In genomic region chr19:47526239-47526986, GRCm38 (mm10) we compare ENCODE assay signal across 11 mouse cellular contexts. TPM values are rescaled to one million over a fixed set of nuclear protein-coding genes. Genes with fewer than 3 reads are reported as not detected.
A peak's percentile ranks its signal among the peaks of the same experiment; 100 is the strongest.
DNase-seq lines count a peak whose midpoint lies in the region; ATAC-seq and TF ChIP-seq lines count a peak whose summit lies in the region.
"Had no signal": no experiment of that assay in that cellular context is flagged by ENCODE, and none has a peak within 500 bp of the region (broad histone marks: within the 10 kb centered on the region; RNA-seq: fewer than 3 reads in every experiment).

No protein-coding gene starts in this region.

- H3K27ac ChIP-seq in limb, embryonic 14.5 days (replicated peaks; ENCODE audit: low read depth, low read length) = peak overlapping the region; percentile 38; the same call in 1 of the 2 replicates

- DNase-seq in frontal cortex, adult 2 months (ENCODE audit: extremely low spot score in 1 of 2, low spot score in 1 of 2) = peak; percentile 41 to 61
- no peak for DNase-seq in frontal cortex, postnatal 14 days (ENCODE audit: low spot score in 2 of 2)
- DNase-seq in right cerebral cortex, adult 18-20 months = peak; percentile 70
- no peak for DNase-seq in right cerebral cortex, postnatal 10 days (ENCODE audit: low spot score in 2 of 2)
- no peak for DNase-seq in limb, embryonic 14.5 days (ENCODE audit: low spot score)
- peak; percentile 49 for DNase-seq in thymus, postnatal 25 days
- no peak for DNase-seq in adrenal gland, postnatal 14 days
- DNase-seq: adrenal gland, postnatal 25 days; liver had no signal

- WGBS in limb, embryonic 14.5 days = 57% methylated on average over 21 of the region's 21 CpGs

- no peaks in the 10 kb centered on the region for H3K4me1 ChIP-seq in limb, embryonic 14.5 days (ENCODE audit: control insufficient read depth, insufficient read depth, low read length)

- no peaks in the 10 kb centered on the region for H3K9me3 ChIP-seq in limb, embryonic 14.5 days (ENCODE audit: control insufficient read depth, low read length)

- H3K27me3 ChIP-seq in limb, embryonic 14.5 days (ENCODE audit: control insufficient read depth, insufficient read depth, low read length) = no peaks in the 10 kb centered on the region

- H3K9ac ChIP-seq in limb, embryonic 14.5 days (ENCODE audit: low read depth, low read length, severe bottlenecking) = no peak overlapping the region

- H3K4me2 ChIP-seq in limb, embryonic 14.5 days (replicated peaks; ENCODE audit: low read depth, low read length, severe bottlenecking) = no peak overlapping the region

- H3K4me3 ChIP-seq in limb, embryonic 14.5 days (replicated peaks; ENCODE audit: low read length) = no peak overlapping the region
- H3K4me3 ChIP-seq: myocyte had no signal

- no peak for TF ChIP-seq POLR2A in limb, embryonic 14.5 days (IDR thresholded peaks at IDR 0.05; ENCODE audit: borderline replicate concordance, extremely low read depth, insufficient read depth, insufficient read length)

- ATAC-seq in limb, embryonic 14.5 days (ENCODE audit: low FRiP score, low read depth) = 0 out of 2 replicates have a peak, but pooled peaks have one; percentile 37
- ATAC-seq in cerebellum, adult (ENCODE audit: insufficient number of reproducible peaks, low FRiP score, low TSS enrichment) = no peak

- peaks cover 59% of the 10 kb centered on the region for H3K36me3 ChIP-seq in limb, embryonic 14.5 days (ENCODE audit: control insufficient read depth, insufficient read depth, low read length)

RNA-seq across cellular contexts. Expression of gene Stn1, which starts 10.9 kb away (rescaled TPM):
- 16.2 and 19.8 TPM in 2 replicates for polyA plus RNA-seq in frontal cortex, adult 2 months (2012; rRNA removed)
- polyA plus RNA-seq in limb, embryonic 14.5 days (2012; rRNA removed) = 37.6 and 39.1 TPM in 2 replicates
- 53.6 and 56.3 TPM in 2 replicates for polyA plus RNA-seq in limb, embryonic 14.5 days (2014; fragmentation: Nextera tagmentation; extraction: Ambion mirVana)
- total RNA-seq in adrenal gland, postnatal 14 days (2021) = 15.3 and 16.1 TPM in 2 replicates

RNA-seq across cellular contexts. Expression of gene Slk, which starts 53.1 kb away (rescaled TPM):
- polyA plus RNA-seq in frontal cortex, adult 2 months (2012; rRNA removed) = 33.8 and 39.7 TPM in 2 replicates
- polyA plus RNA-seq in limb, embryonic 14.5 days (2012; rRNA removed) = 27.6 and 40.0 TPM in 2 replicates
- polyA plus RNA-seq in limb, embryonic 14.5 days (2014; fragmentation: Nextera tagmentation; extraction: Ambion mirVana) = 19.2 and 22.0 TPM in 2 replicates
- total RNA-seq in adrenal gland, postnatal 14 days (2021) = 49.7 and 51.1 TPM in 2 replicates

Comparison
In these comparisons a context has a peak if more than half of its experiments do, and no peak if none do; other contexts are left out.
1. DNase-seq: peak in frontal cortex, adult 2 months (2 of 2), right cerebral cortex, adult 18-20 months (single experiment) and thymus, postnatal 25 days (single experiment); none in frontal cortex, postnatal 14 days (0 of 2), right cerebral cortex, postnatal 10 days (0 of 2), limb, embryonic 14.5 days (single experiment) and adrenal gland, postnatal 14 days (single experiment).